11 mouse cellular contexts compared by ENCODE assay signal in genomic region chr14:86395531-86395930, GRCm38 (mm10).
DNase-seq lines count a peak whose midpoint lies in the region; ATAC-seq and TF ChIP-seq lines count a peak whose summit lies in the region.
"Had no signal": no experiment of that assay in that cellular context is flagged by ENCODE, and none has a peak within 500 bp of the region (broad histone marks: within the 10 kb centered on the region; RNA-seq: fewer than 3 reads in every experiment).

No protein-coding gene starts in this region.

- no peak for DNase-seq in heart, postnatal 0 days (ENCODE audit: low spot score)
- DNase-seq in heart, postnatal 10 days = no peak
- DNase-seq in ES-E14 (ENCODE audit: low read depth, low spot score) = no peak
- no peak for DNase-seq in T-cell, adult 2 months (ENCODE audit: low spot score)
- no peak for DNase-seq in embryo, embryonic 10 days (ENCODE audit: low spot score)
- no peak for DNase-seq in frontal cortex, postnatal 14 days (ENCODE audit: low spot score in 2 of 2)
- DNase-seq: cerebellum, adult 9-10 months; kidney, adult 2 months; liver had no signal

- intact Hi-C loops in heart, postnatal 10 days (cut with DNase I) = no loop called here

- no peak overlapping the region for H3K9ac ChIP-seq in heart, postnatal 0 days (replicated peaks; ENCODE audit: low read depth, low read length)
- peak overlapping the region; percentile 36; the same call in 1 of the 2 replicates for H3K9ac ChIP-seq in ES-E14 (ENCODE audit: insufficient read depth, low read depth, low read length, poor library complexity, severe bottlenecking)
- no peak overlapping the region for H3K9ac ChIP-seq in embryonic facial prominence, embryonic 15.5 days
- no peak overlapping the region for H3K9ac ChIP-seq in limb, embryonic 13.5 days

- H3K4me1 ChIP-seq in heart, postnatal 0 days (ENCODE audit: control insufficient read depth, insufficient read depth) = no peaks in the 10 kb centered on the region
- H3K4me1 ChIP-seq in ES-E14 (ENCODE audit: control insufficient read depth in 2 of 2, insufficient read depth in 2 of 2, low read length in 2 of 2, poor library complexity in 1 of 2) = peaks cover 0 to 9% of the 10 kb centered on the region in 2 experiments; a peak in 2 of 4 replicates
- peaks cover 13% of the 10 kb centered on the region for H3K4me1 ChIP-seq in embryonic facial prominence, embryonic 15.5 days
- H3K4me1 ChIP-seq in limb, embryonic 13.5 days = peaks cover 6% of the 10 kb centered on the region; the same call in 1 of the 2 replicates

- H3K27me3 ChIP-seq in heart, postnatal 0 days (ENCODE audit: control insufficient read depth, insufficient read depth, low read length) = no peaks in the 10 kb centered on the region
- 0 out of 2 replicates have a peak, but pooled peaks cover 3% of the 10 kb centered on the region for H3K27me3 ChIP-seq in embryonic facial prominence, embryonic 15.5 days
- H3K27me3 ChIP-seq in limb, embryonic 13.5 days = peaks cover 25% of the 10 kb centered on the region

- 40% methylated on average over 10 of the region's 10 CpGs for WGBS in heart, postnatal 0 days
- WGBS in embryonic facial prominence, embryonic 15.5 days = 17% methylated on average over 10 of the region's 10 CpGs
- 20% methylated on average over 10 of the region's 10 CpGs for WGBS in limb, embryonic 13.5 days

- TF ChIP-seq EP300 in heart, postnatal 0 days (IDR thresholded peaks at IDR 0.05; ENCODE audit: low read depth) = no peak

- in situ Hi-C loops in ES-E14 (cut with MboI; ENCODE audit: low sequenced_read_pairs in 2 of 2, unreplicated experiment in 2 of 2) = no loop called here

- TF ChIP-seq CTCF in heart, postnatal 0 days (IDR thresholded peaks at IDR 0.05; ENCODE audit: low read depth) = no peak

- peak overlapping the region; percentile 33 for H3K4me2 ChIP-seq in heart, postnatal 0 days (ENCODE audit: low read depth, low read length)
- H3K4me2 ChIP-seq in embryonic facial prominence, embryonic 15.5 days (replicated peaks) = peak overlapping the region; percentile 19; the same call in 1 of the 2 replicates
- H3K4me2 ChIP-seq in limb, embryonic 13.5 days (replicated peaks) = peak overlapping the region; percentile 38

- peak overlapping the region; percentile 3; the same call in 1 of the 2 replicates for H3K4me3 ChIP-seq in heart, postnatal 0 days (ENCODE audit: low read depth, low read length)
- peak overlapping the region in 1 of 2 experiments; percentile 5; a peak in 2 of 4 replicates for H3K4me3 ChIP-seq in ES-E14 (ENCODE audit: insufficient read depth in 1 of 2, low read depth in 1 of 2, low read length in 2 of 2, poor library complexity in 1 of 2, severe bottlenecking in 1 of 2)
- no peak overlapping the region for H3K4me3 ChIP-seq in embryonic facial prominence, embryonic 15.5 days (replicated peaks)
- no peak overlapping the region for H3K4me3 ChIP-seq in limb, embryonic 13.5 days

- no peaks in the 10 kb centered on the region for H3K36me3 ChIP-seq in heart, postnatal 0 days (replicated peaks; ENCODE audit: control insufficient read depth, insufficient read depth, low read length)
- no peaks in the 10 kb centered on the region; the same call in 1 of the 2 replicates for H3K36me3 ChIP-seq in ES-E14 (ENCODE audit: control insufficient read depth, insufficient read depth, low read length, poor library complexity, severe bottlenecking)
- H3K36me3 ChIP-seq in embryonic facial prominence, embryonic 15.5 days = no peaks in the 10 kb centered on the region
- no peaks in the 10 kb centered on the region for H3K36me3 ChIP-seq in limb, embryonic 13.5 days

- no peak for ATAC-seq in heart, postnatal 0 days (ENCODE audit: insufficient read depth, low read depth)
- ATAC-seq in embryonic facial prominence, embryonic 15.5 days (ENCODE audit: insufficient number of reproducible peaks, low FRiP score, low TSS enrichment, low read depth) = no peak
- no peak for ATAC-seq in limb, embryonic 13.5 days (ENCODE audit: low FRiP score, low read depth)

- H3K27ac ChIP-seq in heart, postnatal 0 days (ENCODE audit: low read depth) = no peak overlapping the region
- no peak overlapping the region for H3K27ac ChIP-seq in ES-E14 (ENCODE audit: insufficient read depth, low read depth, low read length, poor library complexity, severe bottlenecking)
- no peak overlapping the region for H3K27ac ChIP-seq in embryonic facial prominence, embryonic 15.5 days (replicated peaks)
- H3K27ac ChIP-seq in limb, embryonic 13.5 days = no peak overlapping the region

- H3K9me3 ChIP-seq in heart, postnatal 0 days (replicated peaks; ENCODE audit: control insufficient read depth, low read length) = no peaks in the 10 kb centered on the region
- peaks cover 6% of the 10 kb centered on the region; the same call in 1 of the 2 replicates for H3K9me3 ChIP-seq in ES-E14 (ENCODE audit: control insufficient read depth, insufficient read depth, low read depth, low read length)
- H3K9me3 ChIP-seq in embryonic facial prominence, embryonic 15.5 days (replicated peaks) = no peaks in the 10 kb centered on the region
- H3K9me3 ChIP-seq in limb, embryonic 13.5 days = no peaks in the 10 kb centered on the region

TF ChIP-seq in ES-E14, 5 proteins besides CTCF, POLR2A, EP300 and RAD21:
- TF ChIP-seq ZNF384 (IDR thresholded peaks at IDR 0.05; ENCODE audit: low read depth, low read length) (no peak), ZC3H11A (IDR thresholded peaks at IDR 0.05; ENCODE audit: borderline replicate concordance, low read depth, low read length) (no peak), CHD2 (IDR thresholded peaks at IDR 0.05; ENCODE audit: low read depth, low read length) (no peak), MAFK (IDR thresholded peaks at IDR 0.05; ENCODE audit: insufficient read depth, low read depth, low read length) (no peak), HCFC1 (IDR thresholded peaks at IDR 0.05; ENCODE audit: borderline replicate concordance, insufficient read depth, low read length) (no peak)
